Mouse (Mus musculus): Measurements from ENCODE around the gene Gtf2ird2.
A peak's percentile ranks its signal among the peaks of the same experiment; 100 is the strongest.

Gtf2ird2 gene

DNA sequence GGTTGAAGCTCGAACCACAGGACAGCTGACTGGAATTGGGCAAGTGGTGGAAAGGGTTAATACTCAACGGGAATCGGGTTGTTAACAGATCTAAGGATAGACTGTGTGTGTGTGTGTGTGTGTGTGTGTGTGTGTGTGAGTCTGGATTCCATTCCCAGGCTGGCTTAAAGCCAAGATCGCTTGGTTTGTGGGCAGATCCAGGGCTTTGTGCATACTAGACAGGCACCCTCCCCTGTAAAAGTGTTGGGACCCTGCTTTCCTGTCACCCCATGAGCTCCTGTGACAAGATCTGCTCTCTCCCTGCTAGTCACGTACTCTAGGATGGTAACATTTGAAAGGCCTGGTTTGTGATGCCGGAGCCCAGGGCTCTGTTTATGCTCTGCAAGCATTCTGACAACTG, 51.3 kb downstream of the Gtf2ird2 start:
- peak; percentile 67 for DNase-seq (ENCODE audit: low read depth)

DNA sequence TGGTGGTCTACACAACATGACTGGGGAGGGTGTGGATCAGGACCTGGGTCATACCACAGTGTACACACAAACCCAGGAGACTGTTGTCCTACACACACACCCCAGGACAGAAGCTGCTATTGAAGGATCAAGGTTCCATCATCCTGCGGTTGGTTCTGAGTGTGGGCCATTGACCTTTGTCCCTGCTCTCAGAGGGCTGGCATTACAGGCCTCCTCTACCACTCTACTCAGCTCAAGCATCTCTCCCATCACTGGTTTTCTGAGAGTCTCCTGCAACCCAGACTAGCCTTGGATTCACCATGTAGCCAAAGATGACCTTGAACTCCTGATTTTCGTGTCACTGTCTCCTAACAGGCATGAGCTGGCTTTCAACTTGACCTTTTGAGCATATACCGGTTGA, 52.4 kb downstream of the Gtf2ird2 start:
- no peak for DNase-seq (ENCODE audit: low read depth)

DNA sequence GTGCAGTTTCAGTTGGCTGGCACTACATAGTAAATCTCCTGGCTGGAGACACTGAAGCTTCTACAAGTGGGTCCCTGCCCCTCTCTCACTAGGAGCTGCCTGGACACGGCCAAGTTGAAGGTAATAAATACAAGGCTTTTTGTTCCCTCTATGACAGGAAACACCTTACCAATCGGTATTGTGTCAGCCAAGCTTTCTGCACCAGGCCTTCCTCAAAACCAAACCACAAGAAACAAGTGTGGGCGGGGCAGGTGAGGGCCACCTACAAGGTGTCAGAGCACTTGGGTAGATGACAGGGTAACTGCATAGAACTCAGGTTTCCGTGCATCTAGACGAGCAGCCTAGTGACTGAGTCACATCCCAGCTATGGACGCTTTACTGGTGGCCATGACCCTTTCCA, 53.0 kb downstream of the Gtf2ird2 start:
- DNase-seq (ENCODE audit: low read depth), result no peak

DNA sequence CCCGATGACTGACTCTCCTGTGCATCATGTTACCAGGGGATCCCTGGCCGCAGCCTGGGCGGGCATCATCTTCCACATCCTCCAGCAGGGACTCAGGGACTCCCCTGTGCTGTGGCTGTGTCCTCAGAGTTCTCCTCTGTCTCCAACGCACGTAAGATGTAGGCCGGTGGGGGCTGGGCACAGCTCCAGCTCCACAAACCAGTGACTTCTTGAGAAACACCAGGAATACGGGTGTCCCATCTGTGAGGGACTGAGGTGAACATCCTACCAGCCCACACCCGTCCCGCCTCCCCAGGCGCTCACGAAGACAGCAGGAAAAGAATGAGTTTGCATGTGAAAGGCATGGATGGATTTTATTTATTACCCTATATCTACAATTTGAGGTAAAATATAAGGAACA, 53.7 kb downstream of the Gtf2ird2 start:
- DNase-seq (ENCODE audit: low read depth), result no peak

GRCm38 (mm10) chr5:134237936-134238760, 54.3 kb downstream of the Gtf2ird2 start:
- DNase-seq (ENCODE audit: low read depth), result no peak

DNA sequence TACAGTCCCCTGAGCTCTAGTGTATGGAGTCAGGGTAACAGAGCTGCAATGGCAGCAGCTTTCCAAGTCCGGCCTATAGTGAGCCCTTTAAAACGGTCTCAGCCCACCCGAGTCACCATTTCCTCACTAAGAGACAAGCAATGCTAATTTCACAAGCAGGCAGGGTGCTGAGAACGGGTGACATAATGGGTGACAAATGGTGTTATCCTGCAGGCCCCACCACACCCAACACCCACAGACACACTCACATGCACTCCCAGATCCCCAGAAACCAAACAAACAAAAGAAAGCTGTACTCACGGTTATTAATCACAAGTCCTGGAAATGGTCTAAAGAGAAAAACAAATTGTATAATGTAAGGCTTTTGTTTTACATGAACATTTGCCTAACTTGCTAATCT, 58.0 kb downstream of the Gtf2ird2 start:
- no peak for DNase-seq (ENCODE audit: low read depth)

DNA sequence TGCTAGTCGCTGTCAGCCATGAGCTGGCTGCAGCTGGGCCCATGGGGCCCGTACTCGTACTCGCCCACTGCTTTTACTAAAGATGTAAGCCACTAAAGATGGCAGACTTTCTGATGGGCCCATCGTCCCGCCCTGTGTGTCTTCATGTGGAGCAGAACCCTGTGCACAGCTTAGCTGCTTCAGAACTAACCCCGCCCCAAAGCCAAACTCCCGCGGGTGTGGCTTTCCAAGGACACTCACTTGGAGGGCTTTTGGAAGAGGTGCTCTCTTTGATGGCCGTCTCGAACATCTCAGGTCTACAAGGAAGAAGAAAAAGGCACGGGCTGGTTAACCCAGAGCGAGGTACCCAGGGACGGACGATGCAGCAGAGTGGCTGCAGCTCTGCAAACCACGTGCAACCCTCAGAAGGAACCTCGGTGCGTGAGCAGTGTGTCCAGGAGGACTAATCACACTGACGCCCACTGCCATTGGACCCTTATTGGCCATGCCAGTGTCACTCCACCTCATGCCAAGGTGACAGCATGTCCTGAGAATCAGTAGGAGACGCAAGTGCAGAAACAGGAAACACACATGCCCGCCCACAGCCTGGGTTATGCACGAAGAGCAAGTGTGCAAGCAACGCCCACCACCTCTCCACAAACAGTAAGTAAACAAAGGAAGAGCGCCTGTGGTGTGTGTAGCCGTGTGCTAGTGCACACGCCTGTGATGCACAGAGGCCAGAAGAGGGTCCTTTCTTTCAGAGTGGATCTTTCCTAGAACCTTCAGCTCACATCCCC, 60.0 kb downstream of the Gtf2ird2 start:
- DNase-seq (ENCODE audit: low read depth), result no peak

GRCm38 (mm10) chr5:134244890-134245289, 61.1 kb downstream of the Gtf2ird2 start:
- no peak for DNase-seq (ENCODE audit: low read depth)

- DNase-seq (ENCODE audit: low read depth), result no peak
These were observed 62.3 kb downstream of the Gtf2ird2 start for GRCm38 (mm10) chr5:134246146-134246545.

DNA sequence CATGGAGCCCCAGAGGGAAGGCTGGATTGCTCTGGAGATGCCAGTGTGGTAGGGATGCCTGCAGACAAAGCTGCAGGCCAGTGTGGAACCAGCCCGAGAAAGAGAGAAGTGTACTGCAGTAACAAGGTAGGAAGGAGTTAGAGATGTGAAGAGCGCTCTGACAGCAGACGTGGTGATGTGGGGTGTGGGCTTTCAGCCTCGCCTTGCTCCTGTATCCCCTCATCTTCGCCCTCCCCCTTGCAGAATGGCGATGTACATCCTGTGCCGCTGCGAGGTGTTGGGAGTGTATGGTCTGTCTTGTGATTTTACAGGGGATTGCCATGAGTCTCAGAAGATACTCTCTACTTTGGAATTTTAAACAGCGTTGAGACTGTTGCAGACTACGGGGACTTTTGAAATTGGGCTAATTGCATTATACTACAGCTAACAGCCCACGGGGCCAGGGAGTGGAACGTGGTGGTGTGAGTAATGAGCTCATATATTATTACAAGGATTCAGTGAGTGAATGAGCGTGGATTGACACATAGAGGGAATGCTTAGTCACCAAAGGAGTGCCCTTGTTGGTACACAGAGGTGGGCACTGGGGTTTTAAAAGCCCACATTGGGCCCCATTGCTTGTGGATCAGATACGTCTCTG, 64.9 kb downstream of the Gtf2ird2 start:
- peak; percentile 23 for DNase-seq (ENCODE audit: low read depth)

- no peak for DNase-seq (ENCODE audit: low read depth)
These were observed 65.4 kb downstream of the Gtf2ird2 start for GRCm38 (mm10) chr5:134249245-134249649.

GRCm38 (mm10) chr5:134250601-134251000, 66.8 kb downstream of the Gtf2ird2 start:
- peak; percentile 30 for DNase-seq (ENCODE audit: low read depth)

- DNase-seq (ENCODE audit: low read depth), result no peak
These were observed 67.3 kb downstream of the Gtf2ird2 start for GRCm38 (mm10) chr5:134251083-134251482.

DNA sequence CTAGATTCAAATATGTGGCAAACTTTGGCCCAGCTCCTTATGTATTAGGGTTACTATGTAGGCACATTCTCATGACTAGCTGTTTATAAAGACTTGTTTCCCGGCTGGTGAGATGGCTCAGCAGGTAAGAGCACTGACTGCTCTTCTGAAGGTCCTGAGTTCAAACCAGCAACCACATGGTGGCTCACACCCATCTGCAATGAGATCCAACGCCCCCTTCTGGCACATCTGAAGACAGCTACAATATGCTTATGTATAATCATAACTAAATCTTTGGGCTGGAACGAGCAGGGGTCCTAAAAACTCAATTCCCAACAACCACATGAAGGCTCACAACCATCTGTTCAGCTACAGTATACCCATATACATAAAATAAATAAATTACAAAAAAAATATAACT, 70.0 kb downstream of the Gtf2ird2 start:
- DNase-seq (ENCODE audit: low read depth), result no peak

DNA sequence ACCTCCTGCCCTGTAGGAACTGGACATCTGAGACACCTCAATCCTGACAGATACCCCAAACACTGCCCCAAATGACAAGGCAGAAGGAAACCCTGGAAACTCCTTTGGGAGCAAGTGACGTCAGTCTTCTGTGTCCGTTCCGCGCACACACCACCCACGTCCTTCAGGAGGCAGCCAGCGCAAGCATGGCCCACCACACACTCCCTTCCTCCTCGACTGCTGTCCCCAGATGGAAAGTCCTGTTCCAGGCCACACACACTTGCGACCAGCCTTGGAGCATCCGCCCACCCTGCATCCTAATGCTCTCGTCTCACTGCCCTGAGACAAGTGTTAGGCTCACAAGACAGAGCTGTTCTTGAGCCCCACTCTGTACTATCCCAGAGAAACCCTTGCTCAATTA, 71.5 kb downstream of the Gtf2ird2 start:
- no peak for DNase-seq (ENCODE audit: low read depth)

DNA sequence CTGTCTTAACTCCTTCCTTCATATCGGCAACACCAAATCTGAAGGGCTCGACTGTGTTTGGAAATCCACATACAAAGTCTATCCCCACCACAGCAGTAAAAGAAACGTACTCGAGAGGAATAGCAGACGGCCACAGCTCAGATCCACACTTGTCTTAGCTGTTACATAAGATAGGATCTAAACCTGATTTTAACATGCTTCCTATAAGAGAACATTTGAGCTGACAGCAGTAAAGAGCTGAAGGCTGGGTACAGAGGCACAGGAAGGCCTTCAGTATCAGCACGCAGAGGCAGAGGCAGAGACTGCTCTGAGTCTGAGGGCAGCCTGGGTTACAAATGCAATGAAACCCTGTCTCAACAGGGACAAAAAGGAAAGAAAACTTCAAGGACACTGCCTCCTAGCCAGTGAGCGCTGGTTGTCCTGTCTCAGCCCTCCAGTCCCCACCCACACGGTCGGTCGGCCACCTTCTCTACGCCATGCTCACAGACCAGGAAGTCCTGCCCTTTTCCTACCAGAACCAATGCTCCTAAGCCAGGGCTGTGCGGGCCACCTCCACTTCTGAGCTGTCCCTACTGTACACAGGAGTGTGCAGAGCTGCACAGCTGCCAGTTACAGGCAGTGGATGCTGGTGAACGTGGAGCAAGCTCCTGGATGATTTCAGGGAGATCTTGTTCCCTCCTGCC, 73.7 kb downstream of the Gtf2ird2 start:
- DNase-seq (ENCODE audit: low read depth), result no peak

GRCm38 (mm10) chr5:134258395-134258794, 74.6 kb downstream of the Gtf2ird2 start:
- no peak for DNase-seq (ENCODE audit: low read depth)

DNA sequence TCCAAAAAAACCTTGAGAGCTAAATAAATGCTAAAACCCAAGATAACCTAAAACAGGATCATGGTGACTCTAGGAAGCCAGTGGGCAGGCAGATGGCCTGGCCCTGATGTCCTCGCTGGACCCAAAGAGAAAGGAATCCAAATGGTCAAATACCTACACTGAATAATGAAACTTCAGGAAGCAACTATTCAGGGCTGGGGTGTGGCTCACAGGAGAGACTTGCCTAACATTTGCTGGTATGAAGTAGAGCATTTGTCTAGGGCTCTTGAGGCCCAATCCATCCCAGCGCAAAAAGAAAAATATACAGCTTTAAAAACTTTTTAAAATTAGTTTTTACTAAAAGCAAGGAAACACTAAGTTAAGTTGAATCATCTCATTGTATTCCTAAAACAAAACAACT, 75.1 kb downstream of the Gtf2ird2 start:
- no peak for DNase-seq (ENCODE audit: low read depth)

DNA sequence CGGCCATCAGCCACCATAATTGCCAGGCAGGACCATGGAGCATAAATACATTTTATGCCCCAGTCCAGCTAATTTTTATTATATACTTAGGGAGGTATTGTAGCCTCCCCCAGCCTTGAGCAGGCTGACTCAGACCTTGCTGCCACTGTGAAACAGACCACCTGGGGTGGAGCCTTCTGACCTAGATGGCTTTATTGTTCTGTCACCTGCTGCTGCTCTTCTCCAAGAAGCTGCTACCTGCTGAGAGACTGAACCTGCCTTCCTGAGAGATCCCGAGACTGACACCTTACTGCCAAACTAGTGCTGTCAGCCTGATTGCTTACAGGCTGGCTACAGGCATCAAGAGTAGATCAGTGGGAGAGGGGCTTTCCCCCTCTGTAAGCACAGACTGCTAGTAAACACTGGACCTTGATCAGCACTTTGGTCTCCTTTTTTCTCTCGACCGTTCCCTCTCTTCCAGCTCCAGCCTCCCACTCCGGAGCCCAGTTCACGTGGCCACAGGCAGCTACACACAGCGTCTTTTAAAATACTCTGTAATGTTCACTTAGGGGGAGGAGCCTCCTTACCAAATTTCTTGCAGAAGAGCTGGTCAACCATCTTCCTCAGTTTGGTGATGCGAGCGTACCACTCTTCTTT, 76.3 kb downstream of the Gtf2ird2 start:
- DNase-seq (ENCODE audit: low read depth), result no peak

GRCm38 (mm10) chr5:134265890-134266289, 82.1 kb downstream of the Gtf2ird2 start:
- no peak for DNase-seq (ENCODE audit: low read depth)

- DNase-seq (ENCODE audit: low read depth), result no peak
These were observed 82.6 kb downstream of the Gtf2ird2 start for GRCm38 (mm10) chr5:134266404-134266803.

DNA sequence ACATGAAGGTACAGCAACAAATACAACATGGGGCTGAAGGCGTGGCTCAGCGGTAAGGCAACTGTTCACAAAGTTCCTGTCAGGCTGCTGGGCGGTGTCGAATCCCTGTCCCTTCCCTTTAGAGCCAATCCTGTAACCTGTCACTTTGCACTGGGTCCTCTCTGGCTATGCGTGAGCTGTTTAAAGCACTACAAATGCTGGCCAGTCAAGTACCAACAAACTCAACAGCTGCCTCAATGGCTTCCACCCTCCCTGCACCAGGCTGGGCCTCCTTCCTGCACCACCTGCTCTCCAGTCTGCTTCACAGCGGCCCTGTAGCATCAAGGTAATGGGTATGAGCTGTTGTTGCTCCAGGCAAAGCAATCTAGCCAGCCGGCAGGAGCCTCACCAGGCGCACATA, 84.9 kb downstream of the Gtf2ird2 start:
- DNase-seq (ENCODE audit: low read depth), result no peak
